In the genomic region with DNA sequence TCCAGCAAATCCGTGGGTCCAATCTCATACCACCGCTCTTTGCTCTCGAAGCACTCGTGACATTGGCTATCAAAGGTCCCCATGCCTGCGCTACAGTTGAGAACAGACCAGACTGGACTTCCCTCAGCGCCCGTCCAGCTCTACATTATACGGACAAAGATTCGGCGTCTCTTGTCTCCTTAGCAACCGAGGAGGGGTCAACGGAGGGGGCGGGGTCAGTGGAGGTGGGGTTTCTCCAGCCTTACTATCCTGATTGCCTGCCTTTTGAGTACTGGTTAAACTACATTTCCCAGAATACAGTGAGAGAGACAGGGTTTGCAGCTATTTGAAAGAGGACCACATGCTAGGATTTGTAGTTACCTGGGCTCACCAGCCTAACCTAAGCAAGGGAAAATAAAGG, we compare ENCODE assay signal across 8 mouse cellular contexts. TPM values are rescaled to one million over a fixed set of nuclear protein-coding genes. Genes with fewer than 3 reads are reported as not detected.
DNase-seq lines count a peak whose midpoint lies in the region; ATAC-seq lines count a peak whose summit lies in the region.

A gene (minus strand): TSS at position 169 of the 400 bp plus-strand sequence.

- ATAC-seq in forebrain, embryonic 15.5 days (replicated peaks), result peak; percentile 83
- ATAC-seq in lung, embryonic 15.5 days (ENCODE audit: borderline replicate concordance, extremely low read depth, low FRiP score, low TSS enrichment), result peak; percentile 67; the same call in 1 of the 2 replicates

- H3K27ac ChIP-seq in forebrain, embryonic 15.5 days (replicated peaks), result no peak within 1 kb of the TSS
- no peak within 1 kb of the TSS for H3K27ac ChIP-seq in lung, embryonic 15.5 days

- DNase-seq in urinary bladder, postnatal 14 days (ENCODE audit: low spot score), result peak; percentile 53
- DNase-seq in urinary bladder, adult 2 months (ENCODE audit: low spot score), result no peak
- DNase-seq in heart, postnatal 36 days, result peak; percentile 7 to 20
- DNase-seq in kidney, postnatal 4 days, result peak; percentile 89 to 90
- peak; percentile 29 for DNase-seq in right cerebral cortex, adult 18-20 months
- DNase-seq in B cell, adult 2 months, result no peak

- 6% methylated on average over 13 of the region's 13 CpGs for WGBS in forebrain, embryonic 15.5 days
- WGBS in lung, embryonic 15.5 days, result 5% methylated on average over 13 of the region's 13 CpGs

- no peak within 1 kb of the TSS for H3K9ac ChIP-seq in forebrain, embryonic 15.5 days (replicated peaks)
- H3K9ac ChIP-seq in lung, embryonic 15.5 days, result no peak within 1 kb of the TSS

- no peaks in the 10 kb centered on the region for H3K4me1 ChIP-seq in forebrain, embryonic 15.5 days
- H3K4me1 ChIP-seq in lung, embryonic 15.5 days, result no peaks in the 10 kb centered on the region

- no peaks in the 10 kb centered on the region for H3K36me3 ChIP-seq in forebrain, embryonic 15.5 days
- H3K36me3 ChIP-seq in lung, embryonic 15.5 days, result no peaks in the 10 kb centered on the region

- intact Hi-C loops in heart, postnatal 36 days (cut with DNase I), result no loop called here

- no peaks in the 10 kb centered on the region for H3K9me3 ChIP-seq in forebrain, embryonic 15.5 days
- no peaks in the 10 kb centered on the region for H3K9me3 ChIP-seq in lung, embryonic 15.5 days

- peak within 1 kb of the TSS; percentile 26; the same call in 1 of the 2 replicates for H3K4me3 ChIP-seq in forebrain, embryonic 15.5 days
- H3K4me3 ChIP-seq in lung, embryonic 15.5 days, result no peak within 1 kb of the TSS

- peak within 1 kb of the TSS; percentile 37 for H3K4me2 ChIP-seq in forebrain, embryonic 15.5 days (replicated peaks)
- H3K4me2 ChIP-seq in lung, embryonic 15.5 days, result peak within 1 kb of the TSS; percentile 41

- no peaks in the 10 kb centered on the region for H3K27me3 ChIP-seq in forebrain, embryonic 15.5 days
- H3K27me3 ChIP-seq in lung, embryonic 15.5 days, result no peaks in the 10 kb centered on the region

RNA-seq across cellular contexts. Expression of the gene that starts here (rescaled TPM):
- polyA plus RNA-seq in urinary bladder, adult 2 months (2012; rRNA removed), result not detected in 2 replicates
- polyA plus RNA-seq in forebrain, embryonic 15.5 days (2015; fragmentation: Nextera tagmentation; extraction: Ambion mirVana), result 1.3 TPM in 2 replicates
- not detected for total RNA-seq in heart, postnatal 36 days (2021)
- polyA plus RNA-seq in lung, embryonic 15.5 days (2015; fragmentation: Nextera tagmentation; extraction: Ambion mirVana), result 0.92 and 1.2 TPM in 2 replicates

Comparison
In these comparisons a context has a peak if more than half of its experiments do, and no peak if none do; other contexts are left out.
1. DNase-seq: peak in urinary bladder, postnatal 14 days (single experiment), kidney, postnatal 4 days (2 of 2) and right cerebral cortex, adult 18-20 months (single experiment); none in urinary bladder, adult 2 months (single experiment) and B cell, adult 2 months (0 of 2).
2. Peak in DNase-seq in heart, postnatal 36 days; RNA of the gene not detected or under 1 TPM.